Mouse (Mus musculus): ENCODE data around the gene Pxn.

- no peak for TF ChIP-seq CTCF (IDR thresholded peaks at IDR 0.05; ENCODE audit: control insufficient read depth, insufficient read depth, insufficient replicate concordance, low read depth, low read length)
- TF ChIP-seq POLR2A (IDR thresholded peaks at IDR 0.05; ENCODE audit: control insufficient read depth, low read depth, low read length) = no peak
These were observed 5.9 kb downstream of the Pxn start for GRCm38 (mm10) chr5:115512375-115512774.
